Mouse (Mus musculus) lung, postnatal 0 days (tissue): ENCODE results near the gene Prelid1. TPM values are rescaled to one million over a fixed set of nuclear protein-coding genes. Genes with fewer than 3 reads are reported as not detected.
A peak's percentile ranks its signal among the peaks of the same experiment; 100 is the strongest.

ENCODE experiments used
- ATAC-seq: fragments of 200-750 bp; cut with Nextera tagmentation; 2 replicates; pipeline ENCODE4 v1.8.0; 2017; ENCODE audit warnings: moderate library complexity
- DNase-seq: peaks from one replicate; pipeline ENCODE4 v3.0.0-alpha.2; 2016; ENCODE audit warnings: low spot score
- H3K27ac ChIP-seq: fragments of 300-500 bp; sonication (generic); 2 replicates; pipeline ENCODE4 v1.5.1; 2014; ENCODE audit warnings: antibody characterized with exemption, mild to moderate bottlenecking, low read length, mixed read lengths
- H3K27me3 ChIP-seq: fragments of 300-500 bp; sonication (generic); replicated peaks from 2 replicates; pipeline ENCODE4 v1.6.1; 2014; ENCODE audit warnings: low read length, mixed read lengths; ENCODE audit not compliant: insufficient read depth
- H3K36me3 ChIP-seq: fragments of 300-500 bp; sonication (generic); 2 replicates; pipeline ENCODE4 v1.6.1; 2014; ENCODE audit warnings: low read length, mixed read lengths; ENCODE audit not compliant: insufficient read depth
- H3K4me1 ChIP-seq: fragments of 300-500 bp; sonication (generic); 2 replicates; pipeline ENCODE4 v1.6.1; 2014; ENCODE audit warnings: antibody characterized with exemption, low read depth, low read length, mixed read lengths; ENCODE audit not compliant: insufficient read depth
- H3K4me2 ChIP-seq: fragments of 300-500 bp; sonication (generic); replicated peaks from 2 replicates; pipeline ENCODE4 v1.6.1; 2014; ENCODE audit warnings: low read depth, mild to moderate bottlenecking, low read length, moderate library complexity, mixed read lengths
- H3K4me3 ChIP-seq: fragments of 300-500 bp; sonication (generic); 2 replicates; pipeline ENCODE4 v1.5.1; 2014; ENCODE audit warnings: low read depth, low read length
- H3K9ac ChIP-seq: fragments of 300-500 bp; sonication (generic); replicated peaks from 2 replicates; pipeline ENCODE4 v1.6.1; 2014; ENCODE audit warnings: low read depth, mild to moderate bottlenecking
- H3K9me3 ChIP-seq: fragments of 300-500 bp; sonication (generic); 2 replicates; pipeline ENCODE4 v1.6.1; 2016; ENCODE audit warnings: low read length, mixed read lengths
- CTCF ChIP-seq: IDR thresholded peaks from 2 replicates; pipeline ENCODE4 v1.5.1; 2016; ENCODE audit warnings: antibody characterized with exemption, mild to moderate bottlenecking
- EP300 ChIP-seq: IDR thresholded peaks from 2 replicates; pipeline ENCODE4 v1.6.1; 2016; ENCODE audit warnings: antibody characterized with exemption, mild to moderate bottlenecking, control low read depth
- WGBS: fragments of 180-500 bp; shearing (Covaris S2); extraction: QIAGEN DNeasy Blood & Tissue Kit; methylation state at CpG from one replicate; pipeline ENCODE4 v1.1.7; 2014; 5-methylcytosine and 5-hydroxymethylcytosine counted together
- polyA plus RNA-seq: library from polyadenylated mRNA; unstranded; fragments of >200 nt; fragmentation: Nextera tagmentation; extraction: Ambion mirVana; gene quantifications from 2 replicates; pipeline ENCODE4 v1.2.1, GENCODE M21; 2015

Gene Prelid1
- polyA plus RNA-seq, 1 experiment from 2014 or later, result 307 TPM

- no peaks in the 10 kb centered on the region for H3K27me3 ChIP-seq
- DNase-seq (peak; percentile 87), ATAC-seq (peak; percentile 90)
- H3K9me3 ChIP-seq, result no peaks in the 10 kb centered on the region
- TF ChIP-seq CTCF (no peak), EP300 (no peak)
- H3K27ac ChIP-seq, result peak within 1 kb of the TSS; percentile 64; the same call in 1 of the 2 replicates
- H3K4me3 ChIP-seq, result peak within 1 kb of the TSS; percentile 67
- H3K4me2 ChIP-seq, result peak within 1 kb of the TSS; percentile 92
- 0 out of 2 replicates have a peak, but pooled peaks cover 10% of the 10 kb centered on the region for H3K36me3 ChIP-seq
- peaks cover 8% of the 10 kb centered on the region; the same call in 1 of the 2 replicates for H3K4me1 ChIP-seq
- H3K9ac ChIP-seq, result no peak within 1 kb of the TSS; the same call in none of the 2 replicates
- whole genome bisulfite sequencing, result under 1% methylated on average over 59 of the region's 82 CpGs
These were observed 9.6 kb downstream of the Prelid1 start, which contains the start of gene Mxd3 for GRCm38 (mm10) chr13:55329683-55330566. TSS of gene Mxd3 (minus strand) at chr13:55329823.

DNA sequence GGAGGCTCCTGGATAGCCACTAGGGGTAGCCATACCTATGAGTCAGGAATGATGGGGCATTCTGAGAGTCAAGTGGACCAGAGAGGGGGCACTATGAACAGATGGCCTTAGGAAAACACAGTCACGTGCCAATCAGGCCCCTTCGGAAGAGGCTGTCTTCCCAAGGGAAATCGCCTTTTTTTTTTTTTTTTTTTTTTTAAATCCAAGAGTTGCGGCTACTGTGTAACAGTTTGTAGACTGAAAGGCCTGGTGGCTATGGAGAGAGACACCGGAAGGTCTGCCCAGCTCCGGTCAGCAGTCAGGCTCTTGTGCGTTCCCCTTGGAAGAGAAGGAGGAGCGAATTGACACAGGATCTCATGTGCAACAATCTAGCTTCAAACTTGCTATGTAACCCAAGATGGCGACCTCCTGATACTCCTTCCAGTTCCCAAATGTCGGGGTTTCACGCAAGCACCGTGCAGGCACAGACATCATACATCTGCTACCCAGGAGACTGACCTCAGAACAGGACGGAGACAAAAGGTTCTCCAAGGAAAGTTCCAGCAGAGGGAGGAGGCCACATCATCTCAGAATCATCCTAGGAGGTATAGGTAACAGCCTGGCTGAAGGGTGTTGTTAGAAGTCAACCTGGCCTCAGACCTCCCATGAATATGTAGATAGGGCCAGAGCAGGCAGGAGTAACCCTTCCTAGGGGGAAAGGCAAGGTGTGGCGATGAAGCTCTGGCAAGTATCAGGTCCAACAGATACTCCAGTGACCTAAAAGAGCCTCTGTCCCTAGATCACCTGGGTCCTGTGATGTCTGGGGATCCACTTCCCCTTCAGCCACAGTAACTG is 10.5 kb downstream of the Prelid1 start:
- Histone ChIP-seq H3K27ac (no peak overlapping the region), H3K27me3 (no peaks in the 10 kb centered on the region), H3K9me3 (no peaks in the 10 kb centered on the region), H3K36me3 (0 out of 2 replicates have a peak, but pooled peaks cover 5% of the 10 kb centered on the region), H3K4me2 (peak overlapping the region; percentile 92), H3K9ac (no peak overlapping the region), H3K4me1 (peaks cover 8% of the 10 kb centered on the region; the same call in 1 of the 2 replicates), H3K4me3 (peak overlapping the region; percentile 67; the same call in 1 of the 2 replicates)
- 44% methylated on average over 14 of the region's 14 CpGs for WGBS
- peak; percentile 48 for DNase-seq
- TF ChIP-seq CTCF (peak; percentile 45), EP300 (no peak)
- no peak; the same call in 1 of the 2 replicates for ATAC-seq

DNA sequence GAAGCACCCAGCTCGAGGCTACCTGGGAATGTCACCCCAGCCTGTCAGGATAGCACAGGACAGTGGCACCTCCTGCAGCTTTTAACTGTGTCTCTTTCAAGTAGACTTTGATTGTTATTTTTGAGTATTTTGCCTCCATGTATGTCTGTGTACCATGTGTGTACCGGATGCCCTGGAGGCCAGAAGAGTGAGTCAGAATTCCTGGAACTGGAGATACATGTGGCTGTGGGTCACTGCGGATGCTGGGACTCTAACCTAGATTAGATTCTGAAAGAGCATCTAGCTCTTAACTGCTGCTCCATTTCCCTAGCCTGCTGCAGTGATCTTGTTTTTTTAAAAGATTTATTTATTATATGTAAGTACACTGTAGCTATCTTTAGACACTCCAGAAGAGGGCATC is 12.0 kb downstream of the Prelid1 start:
- no peak for ATAC-seq
- TF ChIP-seq CTCF (no peak), EP300 (no peak)

DNA sequence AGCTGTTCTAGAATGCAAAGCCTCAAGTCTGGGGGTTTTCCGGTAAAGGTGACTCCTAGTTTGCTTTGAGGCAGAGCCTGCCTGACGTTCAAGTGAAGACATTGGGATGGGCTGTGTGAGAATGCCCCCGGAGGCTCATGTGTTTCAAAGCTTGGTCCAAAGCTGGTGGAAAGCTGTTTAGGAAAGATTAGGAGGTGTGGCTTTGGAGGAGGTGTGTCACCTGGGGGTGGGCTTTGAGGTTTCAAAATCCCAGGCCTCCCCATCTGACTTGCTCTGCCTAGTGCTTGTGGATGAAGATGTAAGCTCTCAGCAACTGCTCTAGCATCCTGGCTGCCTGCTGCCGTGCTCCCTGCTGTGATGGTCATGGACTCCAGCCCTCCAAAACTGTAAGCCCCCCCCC is 15.4 kb downstream of the Prelid1 start:
- TF ChIP-seq CTCF, result no peak
- no peak for ATAC-seq

More for the DNA sequence above, 12.0 kb downstream of the Prelid1 start:
- Histone ChIP-seq H3K27me3 (no peaks in the 10 kb centered on the region), H3K36me3 (no peaks in the 10 kb centered on the region), H3K9ac (no peak overlapping the region), H3K4me1 (peaks cover 8% of the 10 kb centered on the region; the same call in 1 of the 2 replicates), H3K9me3 (no peaks in the 10 kb centered on the region), H3K4me2 (no peak overlapping the region), H3K27ac (no peak overlapping the region), H3K4me3 (no peak overlapping the region)
- no peak for DNase-seq
- WGBS, result 85% methylated on average over 3 of the region's 3 CpGs

GRCm38 (mm10) chr13:55337341-55337975 is 17.2 kb downstream of the Prelid1 start:
- no peaks in the 10 kb centered on the region for H3K9me3 ChIP-seq
- no peak for ATAC-seq
- H3K27ac ChIP-seq, result no peak overlapping the region
- H3K4me1 ChIP-seq, result no peaks in the 10 kb centered on the region
- TF ChIP-seq EP300, result no peak
- H3K4me2 ChIP-seq, result no peak overlapping the region
- no peaks in the 10 kb centered on the region for H3K27me3 ChIP-seq
- 68% methylated on average over 10 of the region's 10 CpGs for WGBS
- no peak overlapping the region for H3K9ac ChIP-seq
- no peak overlapping the region for H3K4me3 ChIP-seq
- no peaks in the 10 kb centered on the region for H3K36me3 ChIP-seq
- no peak for DNase-seq

More for the DNA sequence above, 15.4 kb downstream of the Prelid1 start:
- Histone ChIP-seq H3K4me2 (no peak overlapping the region), H3K9ac (no peak overlapping the region), H3K27ac (no peak overlapping the region), H3K4me3 (no peak overlapping the region), H3K4me1 (no peaks in the 10 kb centered on the region), H3K9me3 (no peaks in the 10 kb centered on the region), H3K27me3 (no peaks in the 10 kb centered on the region), H3K36me3 (no peaks in the 10 kb centered on the region)
- DNase-seq, result no peak
- 78% methylated on average over 4 of the region's 4 CpGs for WGBS
